Mouse (Mus musculus) left cerebral cortex, postnatal 10 days (tissue): ENCODE results near the gene Lgals3. TPM values are rescaled to one million over a fixed set of nuclear protein-coding genes. Genes with fewer than 3 reads are reported as not detected.
A peak's percentile ranks its signal among the peaks of the same experiment; 100 is the strongest.

ENCODE experiments used
- DNase-seq, 2 experiments: peaks; one replicate each; pipeline ENCODE4 v3.0.0; 2021 to 2022; ENCODE audit warnings: low spot score in 2 of 2, mixed read lengths in 1 of 2; ENCODE audit errors: extremely low spot score in 1 of 2
- intact Hi-C: fragments of 180-260 bp; cut with DNase I; formaldehyde crosslinking; loops from one replicate; pipeline ENCODE4 v1.15.1; 2025
- total RNA-seq, 2 experiments: library from RNA; stranded (reverse); gene quantifications; 2 replicates each; pipeline ENCODE4 v1.2.3; 2021

Gene Lgals3
- total RNA-seq, 2 experiments from 2014 or later: 0.55 to 1.7 TPM

- intact Hi-C loops: no loop called here
- DNase-seq: peak; percentile 90 to 92
These were observed 50.5 kb downstream of the Lgals3 start, which contains the start of gene Dlgap5 for GRCm38 (mm10) chr14:47417775-47418665. TSS of gene Dlgap5 (minus strand) at chr14:47418407.

GRCm38 (mm10) chr14:47418666-47418991, 51.1 kb downstream of the Lgals3 start:
- no peak for DNase-seq
- intact Hi-C loops: no loop called here

- no peak for DNase-seq
- intact Hi-C loops: no loop called here
These were observed 51.6 kb downstream of the Lgals3 start for GRCm38 (mm10) chr14:47419034-47419625.

- DNase-seq: no peak
- intact Hi-C loops: no loop called here
These were observed 52.2 kb downstream of the Lgals3 start for GRCm38 (mm10) chr14:47419723-47420276.

GRCm38 (mm10) chr14:47421606-47422005, 54.1 kb downstream of the Lgals3 start:
- intact Hi-C loops: no loop called here
- no peak for DNase-seq

- intact Hi-C loops: no loop called here
- no peak for DNase-seq
These were observed 54.9 kb downstream of the Lgals3 start for GRCm38 (mm10) chr14:47422466-47422865.

- intact Hi-C loops: no loop called here
- no peak for DNase-seq
These were observed 65.4 kb downstream of the Lgals3 start for GRCm38 (mm10) chr14:47432987-47433386.

Other genes with a start within 250 kb of the Lgals3 start
- gene Gch1, start 178.3 kb upstream of the Lgals3 start, total RNA-seq: 1 to 10 TPM; 1.1 to 1.4 TPM
- 1 to 10 TPM; 6.1 to 6.3 TPM for gene Wdhd1, start 90.9 kb upstream of the Lgals3 start, total RNA-seq
- gene Socs4, start 90.8 kb upstream of the Lgals3 start, total RNA-seq: 1 to 10 TPM; 9.2 to 9.8 TPM
- gene Mapk1ip1l, start 69.5 kb upstream of the Lgals3 start, total RNA-seq: 10 to 100 TPM; 72.3 to 73.8 TPM
- gene Dlgap5, start 50.7 kb downstream of the Lgals3 start, total RNA-seq: 1 to 10 TPM; 1.6 to 1.7 TPM
- gene Fbxo34, start 82.7 kb downstream of the Lgals3 start, total RNA-seq: 10 to 100 TPM; 59.1 to 61.7 TPM
- gene Atg14, start 202.9 kb downstream of the Lgals3 start, total RNA-seq: 10 to 100 TPM; 13.0 to 13.8 TPM